Mouse (Mus musculus) heart, postnatal 0 days (tissue): ENCODE results near the gene Ccl12.

Experiments used
- CTCF ChIP-seq: IDR thresholded peaks from 2 replicates; pipeline ENCODE4 v1.5.1; 2016; ENCODE audit warnings: antibody characterized with exemption, control low read depth, low read depth
- EP300 ChIP-seq: IDR thresholded peaks from 2 replicates; pipeline ENCODE4 v1.6.1; 2016; ENCODE audit warnings: antibody characterized with exemption, low read depth

DNA sequence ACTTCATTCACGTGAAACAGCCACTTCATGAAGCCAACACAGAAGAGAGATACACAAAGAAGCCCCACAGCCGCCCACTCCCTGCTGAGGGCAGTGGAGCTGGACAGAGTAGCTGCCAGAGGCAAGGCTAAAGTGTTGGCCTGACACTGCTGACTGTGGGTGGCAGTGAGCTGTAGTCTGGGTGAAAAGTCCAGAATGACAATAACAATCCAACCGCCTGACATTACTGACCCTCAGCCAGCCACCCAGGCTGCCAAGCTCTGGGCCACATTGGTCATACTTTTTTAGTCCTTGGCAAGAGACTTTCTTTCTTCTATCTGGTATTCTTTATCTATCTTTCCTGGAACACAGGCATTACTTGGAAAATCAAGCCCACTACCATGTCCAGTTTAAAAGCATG lies 30.6 kb upstream of the Ccl12 start:
- TF ChIP-seq CTCF (no peak), EP300 (no peak)
